Mouse (Mus musculus) E14TG2a.4 (cell line): Measurements from ENCODE around the gene Tnks2.

ENCODE experiments used
- H3K27me3 ChIP-seq: 2 replicates; pipeline ENCODE4 v1.6.1; 2014; ENCODE audit warnings: low read length, control low read depth; ENCODE audit not compliant: insufficient read depth
- H3K36me3 ChIP-seq: 2 replicates; pipeline ENCODE4 v1.6.1; 2014; ENCODE audit warnings: low read length, control low read depth; ENCODE audit not compliant: insufficient read depth
- H3K4me1 ChIP-seq: replicated peaks from 2 replicates; pipeline ENCODE4 v1.6.1; 2014; ENCODE audit warnings: low read depth, low read length, control low read depth
- H3K4me3 ChIP-seq: replicated peaks from 2 replicates; pipeline ENCODE4 v1.5.1; 2014; ENCODE audit warnings: mild to moderate bottlenecking, low read length
- H3K9me3 ChIP-seq: 2 replicates; pipeline ENCODE4 v1.6.1; 2014; ENCODE audit warnings: low read length, control low read depth
- CTCF ChIP-seq: conservative IDR thresholded peaks from 2 replicates; pipeline ENCODE4 v1.5.1; 2014; ENCODE audit warnings: low read length
- NANOG ChIP-seq: IDR thresholded peaks from 2 replicates; pipeline ENCODE4 v1.6.1; 2014; ENCODE audit warnings: borderline replicate concordance, low read length, mixed read lengths
- POU5F1 ChIP-seq: IDR thresholded peaks from 2 replicates; pipeline ENCODE4 v1.6.1; 2014; ENCODE audit warnings: low read length, borderline replicate concordance

The Tnks2 gene

DNA sequence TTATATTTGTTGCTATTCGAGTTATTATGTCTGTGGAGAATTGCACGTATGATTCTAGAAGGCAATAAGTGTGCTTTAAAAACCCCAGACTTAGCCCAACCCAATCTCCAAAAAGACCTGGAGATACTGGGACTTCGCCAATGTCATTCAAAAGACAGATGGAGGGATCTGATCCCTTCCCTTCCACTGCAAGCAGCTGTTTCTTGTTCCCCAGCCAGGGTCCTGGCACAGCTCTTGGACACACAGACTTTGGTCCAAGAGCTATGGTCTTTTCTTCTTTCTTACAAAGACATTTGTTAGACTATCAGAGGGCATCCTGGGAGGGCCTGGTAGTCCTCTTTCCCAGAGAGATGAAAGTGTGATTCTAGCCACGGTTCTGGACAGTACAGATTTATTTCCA, 82.2 kb downstream of the Tnks2 start:
- peaks cover 19% of the 10 kb centered on the region for H3K4me1 ChIP-seq
- no peak overlapping the region for H3K4me3 ChIP-seq
- no peaks in the 10 kb centered on the region for H3K9me3 ChIP-seq
- TF ChIP-seq POU5F1 (no peak), CTCF (no peak), NANOG (no peak)
- no peaks in the 10 kb centered on the region for H3K36me3 ChIP-seq
- peaks cover 47% of the 10 kb centered on the region for H3K27me3 ChIP-seq

- TF ChIP-seq POU5F1: no peak
- TF ChIP-seq CTCF: no peak
- TF ChIP-seq NANOG: no peak
- H3K36me3 ChIP-seq: no peaks in the 10 kb centered on the region
- H3K27me3 ChIP-seq: peaks cover 45% of the 10 kb centered on the region
- no peak overlapping the region for H3K4me3 ChIP-seq
- peaks cover 14% of the 10 kb centered on the region for H3K4me1 ChIP-seq
- H3K9me3 ChIP-seq: no peaks in the 10 kb centered on the region
Observed at GRCm38 (mm10) chr19:36916876-36917389, 82.9 kb downstream of the Tnks2 start.

DNA sequence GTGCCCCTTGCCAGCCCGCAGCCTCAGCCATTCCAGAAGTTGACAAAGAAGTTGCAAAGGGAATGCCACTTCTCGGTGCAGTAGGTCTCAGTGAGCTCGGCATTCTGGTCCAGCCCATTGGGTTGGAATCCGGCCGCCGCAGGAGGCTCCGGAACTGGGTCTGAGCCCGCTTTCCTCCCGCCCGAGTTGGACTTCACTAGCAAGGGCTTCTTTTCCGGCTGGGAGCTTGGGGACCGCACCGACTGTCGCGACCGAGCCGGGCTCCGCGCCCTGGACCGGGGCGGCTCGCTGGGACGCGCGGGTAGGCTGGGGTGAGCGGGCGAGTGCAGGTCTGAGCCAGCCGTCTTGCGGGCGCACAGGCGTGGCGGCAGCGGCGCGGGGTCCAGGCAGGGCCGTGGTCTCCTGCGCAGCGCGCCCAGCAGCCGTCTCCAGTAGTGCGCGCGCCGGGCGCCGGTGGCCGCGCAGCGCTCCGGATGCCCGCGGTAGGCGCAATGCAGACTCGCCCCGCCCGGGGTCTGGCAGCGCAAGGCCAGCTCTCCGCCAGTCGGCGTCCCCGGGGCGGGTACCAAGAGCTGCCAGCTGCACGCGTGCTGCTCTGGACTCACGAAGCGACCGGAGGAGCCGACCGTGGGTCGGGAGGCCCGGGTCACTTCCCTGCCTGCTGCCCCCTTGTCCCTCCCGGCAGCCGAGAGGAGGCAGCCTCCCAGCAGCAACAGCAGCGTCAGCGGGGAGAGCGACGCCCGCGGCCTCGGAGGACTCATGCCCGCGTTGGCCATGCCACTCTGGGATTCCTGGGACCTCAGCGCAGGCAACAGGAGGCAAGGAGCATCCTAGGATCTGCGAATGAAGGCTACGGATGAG, 84.6 kb downstream of the Tnks2 start:
- Histone ChIP-seq H3K27me3 (peaks cover 35% of the 10 kb centered on the region), H3K36me3 (no peaks in the 10 kb centered on the region), H3K4me3 (peak overlapping the region; percentile 94), H3K9me3 (no peaks in the 10 kb centered on the region), H3K4me1 (peaks cover 14% of the 10 kb centered on the region)
- TF ChIP-seq NANOG (no peak), POU5F1 (no peak), CTCF (no peak)

DNA sequence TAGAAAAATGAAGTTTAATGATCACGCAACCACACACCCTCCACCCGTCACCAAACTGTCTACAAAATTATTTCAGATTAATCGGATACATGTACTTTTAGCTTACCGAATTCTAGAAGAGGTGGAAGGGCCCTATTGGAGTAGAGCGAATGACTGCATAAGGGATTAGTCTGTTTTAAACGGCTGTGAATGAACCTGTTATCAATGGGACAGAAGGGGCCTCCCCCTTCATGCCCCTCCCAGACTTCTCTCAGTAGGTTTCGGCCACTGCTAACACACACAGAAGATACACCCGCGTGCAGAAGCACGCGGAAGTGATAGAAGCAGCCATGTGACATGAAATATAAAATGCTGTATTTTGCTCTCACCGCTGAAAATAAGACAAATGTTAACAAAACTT, 85.4 kb downstream of the Tnks2 start, which contains the start of gene Fgfbp3:
Gene Fgfbp3, minus strand, starts transcription at position 150 of the 400 bp plus-strand sequence.
- Histone ChIP-seq H3K4me3 (peak within 1 kb of the TSS; percentile 94), H3K36me3 (no peaks in the 10 kb centered on the region), H3K4me1 (peaks cover 14% of the 10 kb centered on the region), H3K9me3 (no peaks in the 10 kb centered on the region), H3K27me3 (peaks cover 35% of the 10 kb centered on the region)
- TF ChIP-seq CTCF (no peak), NANOG (no peak), POU5F1 (no peak)

- TF ChIP-seq CTCF: peak; percentile 27
- TF ChIP-seq POU5F1: no peak
- TF ChIP-seq NANOG: no peak
- H3K4me3 ChIP-seq: no peak overlapping the region
- peaks cover 24% of the 10 kb centered on the region for H3K4me1 ChIP-seq
- H3K9me3 ChIP-seq: no peaks in the 10 kb centered on the region
- H3K36me3 ChIP-seq: no peaks in the 10 kb centered on the region
- H3K27me3 ChIP-seq: peaks cover 17% of the 10 kb centered on the region
Observed at GRCm38 (mm10) chr19:36922015-36922414, 88.0 kb downstream of the Tnks2 start.

DNA sequence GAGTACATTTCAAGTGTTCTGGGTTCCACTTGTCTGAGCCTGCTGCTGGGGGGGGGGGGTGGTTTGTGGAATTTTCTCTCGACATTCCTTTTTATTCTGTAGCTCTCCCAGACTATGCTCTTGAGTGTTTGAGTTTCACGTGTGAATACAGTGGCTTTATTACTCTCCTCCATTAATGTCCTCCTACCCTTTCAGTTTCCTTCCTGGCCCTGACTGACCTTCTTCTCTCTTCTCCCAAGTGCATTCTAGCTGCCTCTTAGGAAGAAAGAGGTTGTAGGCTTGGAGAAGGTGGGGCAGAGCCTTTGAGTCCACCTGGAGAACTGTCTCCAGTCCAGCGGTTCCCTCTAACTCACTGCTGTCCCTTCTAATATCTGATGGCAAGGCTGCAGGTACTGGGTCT, 88.9 kb downstream of the Tnks2 start:
- H3K27me3 ChIP-seq: peaks cover 14% of the 10 kb centered on the region
- peaks cover 32% of the 10 kb centered on the region for H3K4me1 ChIP-seq
- no peaks in the 10 kb centered on the region for H3K36me3 ChIP-seq
- TF ChIP-seq CTCF (no peak), NANOG (no peak), POU5F1 (no peak)
- H3K9me3 ChIP-seq: no peaks in the 10 kb centered on the region
- no peak overlapping the region for H3K4me3 ChIP-seq

- TF ChIP-seq POU5F1 (no peak), NANOG (no peak), CTCF (no peak)
- Histone ChIP-seq H3K36me3 (no peaks in the 10 kb centered on the region), H3K4me1 (peaks cover 42% of the 10 kb centered on the region), H3K9me3 (no peaks in the 10 kb centered on the region), H3K4me3 (peak within 1 kb of the TSS; percentile 90), H3K27me3 (no peaks in the 10 kb centered on the region; the same call in 1 of the 2 replicates)
Observed at GRCm38 (mm10) chr19:36925671-36926552, 91.9 kb downstream of the Tnks2 start, which contains the start of gene Btaf1. Gene Btaf1, plus strand, starts transcription at chr19:36926079.

DNA sequence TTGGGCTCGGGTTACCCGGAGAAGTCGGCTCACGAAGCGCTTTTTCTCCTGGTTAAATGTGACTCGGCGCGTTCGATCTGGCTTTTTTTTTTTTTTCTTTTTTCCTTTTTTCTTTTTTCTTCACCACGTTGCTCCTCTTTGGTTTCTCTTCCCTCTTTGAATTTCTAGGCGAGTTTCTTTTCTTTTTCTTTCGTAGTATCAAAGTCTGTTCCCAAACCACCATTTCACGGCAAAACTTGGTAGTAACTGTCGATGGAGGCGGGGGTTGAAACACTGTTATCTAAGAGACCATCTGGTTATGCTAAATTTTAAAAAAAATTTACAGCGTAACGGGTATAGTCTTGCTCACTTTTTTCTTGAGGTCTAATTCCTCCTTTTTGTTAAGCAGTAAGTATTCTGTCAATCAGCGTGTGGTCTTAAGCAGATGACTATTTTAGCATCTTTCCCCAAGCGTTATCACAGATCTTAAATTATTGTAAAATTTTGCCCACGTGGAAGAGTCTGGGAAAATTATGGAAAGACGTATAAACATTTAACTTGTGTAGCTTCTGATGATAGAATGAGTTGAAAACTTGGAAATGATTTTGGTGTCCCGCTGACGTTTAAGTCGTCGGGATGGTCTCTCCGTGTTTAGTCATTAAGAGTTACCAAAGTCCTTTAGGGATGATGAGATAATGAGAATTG, 92.7 kb downstream of the Tnks2 start:
- peak overlapping the region; percentile 90 for H3K4me3 ChIP-seq
- no peaks in the 10 kb centered on the region for H3K36me3 ChIP-seq
- peaks cover 48% of the 10 kb centered on the region for H3K4me1 ChIP-seq
- no peaks in the 10 kb centered on the region; the same call in 1 of the 2 replicates for H3K27me3 ChIP-seq
- H3K9me3 ChIP-seq: no peaks in the 10 kb centered on the region
- TF ChIP-seq POU5F1 (no peak), NANOG (no peak), CTCF (no peak)
